Mouse (Mus musculus) G1E (cell line): ENCODE results near the gene Mtss1l.

ENCODE experiments used
- CTCF ChIP-seq: IDR thresholded peaks from 2 replicates; pipeline ENCODE4 v1.5.1; 2012; ENCODE audit warnings: low read depth, low read length, inconsistent platforms, mixed read lengths
- GATA1 ChIP-seq: IDR thresholded peaks from 2 replicates; pipeline ENCODE4 v1.6.1; 2012; ENCODE audit warnings: borderline replicate concordance, low read length, inconsistent platforms, mixed read lengths

GRCm38 (mm10) chr8:110756196-110756595 is 34.9 kb downstream of the Mtss1l start:
- TF ChIP-seq CTCF (no peak), GATA1 (no peak)
